Mouse (Mus musculus) bone marrow, adult 2 months (tissue): ENCODE results near the gene Pex11b.
A peak's percentile ranks its signal among the peaks of the same experiment; 100 is the strongest.

Source experiments
- CTCF ChIP-seq: fragments of 200-500 bp; IDR thresholded peaks from 2 replicates; pipeline ENCODE4 v1.5.1; 2011; ENCODE audit warnings: low read length, control low read depth; ENCODE audit not compliant: control insufficient read depth, insufficient read depth
- POLR2A ChIP-seq: fragments of 200-500 bp; IDR thresholded peaks from 2 replicates; pipeline ENCODE4 v1.6.1; 2011; ENCODE audit warnings: low read depth, mild to moderate bottlenecking, control low read depth, low read length, borderline replicate concordance; ENCODE audit not compliant: control insufficient read depth

- TF ChIP-seq CTCF = peak; percentile 66
- TF ChIP-seq POLR2A = no peak
Measured at GRCm38 (mm10) chr3:96639219-96639618, 4.0 kb downstream of the Pex11b start.
